Mouse (Mus musculus): ENCODE data around the gene Rnf5. TPM values are rescaled to one million over a fixed set of nuclear protein-coding genes. Genes with fewer than 3 reads are reported as not detected.

The Rnf5 gene
- polyA plus RNA-seq, 1 experiment from 2014 or later, result 82.9 TPM

GRCm38 (mm10) chr17:34591994-34592375, 11.5 kb downstream of the Rnf5 start:
- Histone ChIP-seq H3K9me3 (ENCODE audit: control insufficient read depth, low read length) (no peaks in the 10 kb centered on the region), H3K27me3 (ENCODE audit: control insufficient read depth, insufficient read depth, low read length) (no peaks in the 10 kb centered on the region), H3K27ac (replicated peaks) (peak overlapping the region; percentile 97), H3K4me3 (ENCODE audit: low read depth, low read length) (peak overlapping the region; percentile 85), H3K36me3 (ENCODE audit: control insufficient read depth, insufficient read depth, low read length) (peaks cover 8% of the 10 kb centered on the region), H3K9ac (ENCODE audit: low read length) (peak overlapping the region; percentile 95), H3K4me2 (replicated peaks; ENCODE audit: low read depth) (peak overlapping the region; percentile 89), H3K4me1 (replicated peaks; ENCODE audit: control insufficient read depth, insufficient read depth) (peaks cover 9% of the 10 kb centered on the region)
- ATAC-seq (ENCODE audit: low FRiP score, low TSS enrichment), result peak; percentile 65
- 2% methylated on average over 15 of the region's 35 CpGs for WGBS
- DNase-seq (ENCODE audit: low spot score), result peak; percentile 97
- TF ChIP-seq CTCF (IDR thresholded peaks at IDR 0.05; ENCODE audit: low read depth) (no peak), EP300 (optimal IDR thresholded peaks at IDR 0.05) (no peak)

- no peak for TF ChIP-seq CTCF (IDR thresholded peaks at IDR 0.05; ENCODE audit: low read depth)
- ATAC-seq (ENCODE audit: low FRiP score, low TSS enrichment) (no peak), DNase-seq (ENCODE audit: low spot score) (peak; percentile 41)
- H3K9me3 ChIP-seq (ENCODE audit: control insufficient read depth, low read length), result no peaks in the 10 kb centered on the region
- H3K4me2 ChIP-seq (replicated peaks; ENCODE audit: low read depth), result peak within 1 kb of the TSS; percentile 89
- peaks cover 8% of the 10 kb centered on the region for H3K36me3 ChIP-seq (ENCODE audit: control insufficient read depth, insufficient read depth, low read length)
- H3K9ac ChIP-seq (ENCODE audit: low read length), result peak within 1 kb of the TSS; percentile 95
- no peaks in the 10 kb centered on the region for H3K27me3 ChIP-seq (ENCODE audit: control insufficient read depth, insufficient read depth, low read length)
- H3K4me3 ChIP-seq (ENCODE audit: low read depth, low read length), result peak within 1 kb of the TSS; percentile 85
- H3K27ac ChIP-seq (replicated peaks), result peak within 1 kb of the TSS; percentile 97
- 8% methylated on average over 21 of the region's 21 CpGs for WGBS
- peaks cover 9% of the 10 kb centered on the region for H3K4me1 ChIP-seq (replicated peaks; ENCODE audit: control insufficient read depth, insufficient read depth)
Measured at GRCm38 (mm10) chr17:34591029-34591993, 12.2 kb downstream of the Rnf5 start, which contains the start of gene Pbx2. Gene Pbx2 (plus strand): TSS chr17:34591266.

- Histone ChIP-seq H3K4me1 (replicated peaks; ENCODE audit: control insufficient read depth, insufficient read depth) (peaks cover 9% of the 10 kb centered on the region), H3K36me3 (ENCODE audit: control insufficient read depth, insufficient read depth, low read length) (peaks cover 5% of the 10 kb centered on the region), H3K27me3 (ENCODE audit: control insufficient read depth, insufficient read depth, low read length) (no peaks in the 10 kb centered on the region), H3K27ac (replicated peaks) (peak overlapping the region; percentile 97), H3K9ac (ENCODE audit: low read length) (0 out of 2 replicates have a peak overlapping the region, but pooled peaks have one; percentile 95), H3K4me3 (ENCODE audit: low read depth, low read length) (no peak overlapping the region), H3K4me2 (replicated peaks; ENCODE audit: low read depth) (peak overlapping the region; percentile 89), H3K9me3 (ENCODE audit: control insufficient read depth, low read length) (no peaks in the 10 kb centered on the region)
- DNase-seq (ENCODE audit: low spot score) (no peak), ATAC-seq (ENCODE audit: low FRiP score, low TSS enrichment) (no peak)
- TF ChIP-seq EP300 (optimal IDR thresholded peaks at IDR 0.05) (no peak), CTCF (IDR thresholded peaks at IDR 0.05; ENCODE audit: low read depth) (no peak)
- 70% methylated on average over 14 of the region's 15 CpGs for WGBS
Measured at GRCm38 (mm10) chr17:34590154-34590987, 13.1 kb downstream of the Rnf5 start.

- peak; percentile 2; the same call in 1 of the 2 replicates for ATAC-seq (ENCODE audit: low FRiP score, low TSS enrichment)
- Histone ChIP-seq H3K4me3 (ENCODE audit: low read depth, low read length) (no peak within 1 kb of the TSS), H3K9ac (ENCODE audit: low read length) (no peak within 1 kb of the TSS), H3K9me3 (ENCODE audit: control insufficient read depth, low read length) (no peaks in the 10 kb centered on the region), H3K27me3 (ENCODE audit: control insufficient read depth, insufficient read depth, low read length) (no peaks in the 10 kb centered on the region), H3K27ac (replicated peaks) (peak within 1 kb of the TSS; percentile 97), H3K36me3 (ENCODE audit: control insufficient read depth, insufficient read depth, low read length) (peaks cover 2% of the 10 kb centered on the region; the same call in 1 of the 2 replicates), H3K4me1 (replicated peaks; ENCODE audit: control insufficient read depth, insufficient read depth) (peaks cover 9% of the 10 kb centered on the region), H3K4me2 (replicated peaks; ENCODE audit: low read depth) (peak within 1 kb of the TSS; percentile 89)
- no peak for TF ChIP-seq EP300 (optimal IDR thresholded peaks at IDR 0.05)
- TF ChIP-seq CTCF (IDR thresholded peaks at IDR 0.05; ENCODE audit: low read depth), result no peak
- no peak for DNase-seq (ENCODE audit: low spot score)
- 9% methylated on average over 7 of the region's 7 CpGs for WGBS
Measured at GRCm38 (mm10) chr17:34589681-34590101, 13.8 kb downstream of the Rnf5 start, which contains the start of gene Gpsm3. Gene Gpsm3 (plus strand): TSS chr17:34589806.

- peaks cover 9% of the 10 kb centered on the region for H3K4me1 ChIP-seq (replicated peaks; ENCODE audit: control insufficient read depth, insufficient read depth)
- H3K9ac ChIP-seq (ENCODE audit: low read length), result no peak overlapping the region
- H3K36me3 ChIP-seq (ENCODE audit: control insufficient read depth, insufficient read depth, low read length), result no peaks in the 10 kb centered on the region
- DNase-seq (ENCODE audit: low spot score) (no peak), ATAC-seq (ENCODE audit: low FRiP score, low TSS enrichment) (no peak)
- no peaks in the 10 kb centered on the region for H3K27me3 ChIP-seq (ENCODE audit: control insufficient read depth, insufficient read depth, low read length)
- WGBS, result 53% methylated on average over 7 of the region's 7 CpGs
- H3K4me2 ChIP-seq (replicated peaks; ENCODE audit: low read depth), result peak overlapping the region; percentile 89; the same call in 1 of the 2 replicates
- H3K4me3 ChIP-seq (ENCODE audit: low read depth, low read length), result no peak overlapping the region
- peak overlapping the region; percentile 97 for H3K27ac ChIP-seq (replicated peaks)
- TF ChIP-seq CTCF (IDR thresholded peaks at IDR 0.05; ENCODE audit: low read depth) (no peak), EP300 (optimal IDR thresholded peaks at IDR 0.05) (no peak)
- H3K9me3 ChIP-seq (ENCODE audit: control insufficient read depth, low read length), result no peaks in the 10 kb centered on the region
Measured at GRCm38 (mm10) chr17:34589206-34589605, 14.3 kb downstream of the Rnf5 start.

Data from stomach, postnatal 0 days (tissue).